Mouse (Mus musculus) left cerebral cortex, postnatal 4 days (tissue): ENCODE results near the gene Cdnf. TPM values are rescaled to one million over a fixed set of nuclear protein-coding genes. Genes with fewer than 3 reads are reported as not detected.

ENCODE experiments used
- total RNA-seq, 2 experiments: library from RNA; stranded (reverse); gene quantifications; 2 replicates each; pipeline ENCODE4 v1.2.3; 2021

Cdnf gene
- total RNA-seq, 2 experiments from 2014 or later = 0.40 to 0.44 TPM

Other genes with a start within 250 kb of the Cdnf start
- 100 to 1,000 TPM in 1 of 2 experiments, 10 to 100 TPM in 1; 94.1 to 106 TPM for gene Nmt2, start 228.8 kb upstream of the Cdnf start, total RNA-seq
- 1 to 10 TPM; 8.4 to 8.7 TPM for gene Rpp38, start 180.4 kb upstream of the Cdnf start, total RNA-seq
- 1 to 10 TPM in 1 of 2 experiments, under 1 TPM in 1; 0.82 to 1.0 TPM for gene Acbd7, start 176.9 kb upstream of the Cdnf start, total RNA-seq
- under 1 TPM in 1 of 2 experiments, not detected in 1; 0.30 TPM for gene Olah, start 115.8 kb upstream of the Cdnf start, total RNA-seq
- gene Meig1, start 90.4 kb upstream of the Cdnf start, total RNA-seq = 1 to 10 TPM; 3.5 to 4.3 TPM
- 10 to 100 TPM; 11.5 to 11.9 TPM for gene Dclre1c, start 88.9 kb upstream of the Cdnf start, total RNA-seq
- gene Suv39h2, start 38.0 kb upstream of the Cdnf start, total RNA-seq = 1 to 10 TPM; 4.9 to 5.5 TPM
- gene Gm45902, start 240 bp upstream of the Cdnf start, total RNA-seq = 1 to 10 TPM; 8.9 to 9.5 TPM
- gene Hspa14, start 216 bp upstream of the Cdnf start, total RNA-seq = 10 to 100 TPM; 51.3 to 53.0 TPM
- gene Fam107b, start 57.5 kb downstream of the Cdnf start, total RNA-seq = 10 to 100 TPM; 25.0 to 34.8 TPM